Mouse (Mus musculus) cerebellum, adult 2 months (tissue): ENCODE results near the gene Mettl17. TPM values are rescaled to one million over a fixed set of nuclear protein-coding genes. Genes with fewer than 3 reads are reported as not detected.

ENCODE experiments used
- DNase-seq, 2 experiments: peaks; one replicate each; pipeline ENCODE4 v3.0.0; 2021
- H3K27ac ChIP-seq: fragments of 200-500 bp; 2 replicates; pipeline ENCODE4 v1.5.1; 2012; ENCODE audit warnings: low read length, control low read depth, inconsistent platforms; ENCODE audit not compliant: insufficient read depth
- H3K27me3 ChIP-seq: fragments of 200-500 bp; 2 replicates; pipeline ENCODE4 v1.6.1; 2012; ENCODE audit warnings: inconsistent platforms, mild to moderate bottlenecking, low read length, moderate library complexity; ENCODE audit not compliant: control insufficient read depth, insufficient read depth
- H3K4me1 ChIP-seq: fragments of 200-500 bp; 2 replicates; pipeline ENCODE4 v1.6.1; 2011; ENCODE audit warnings: low read length; ENCODE audit not compliant: control insufficient read depth, insufficient read depth
- H3K4me3 ChIP-seq: fragments of 200-500 bp; replicated peaks from 2 replicates; pipeline ENCODE3; 2011; ENCODE audit warnings: mild to moderate bottlenecking, low read depth, low read length, control low read depth; ENCODE audit not compliant: insufficient read depth
- CTCF ChIP-seq: fragments of 200-500 bp; IDR thresholded peaks from 2 replicates; pipeline ENCODE4 v1.5.1; 2011; ENCODE audit warnings: low read depth, mild to moderate bottlenecking, control low read depth, low read length, moderate library complexity, borderline replicate concordance; ENCODE audit not compliant: insufficient read depth
- POLR2A ChIP-seq: fragments of 200-500 bp; IDR thresholded peaks from 2 replicates; pipeline ENCODE4 v1.6.1; 2011; ENCODE audit warnings: low read length, control low read depth, borderline replicate concordance; ENCODE audit not compliant: insufficient read depth
- WGBS: fragments of 180-500 bp; shearing (Covaris S2); methylation state at CpG from one replicate; pipeline ENCODE4 v1.1.7; 2018; 5-methylcytosine and 5-hydroxymethylcytosine counted together
- polyA plus RNA-seq: library from polyadenylated mRNA; depleted of rRNA; stranded (reverse); fragments of >200 nt; gene quantifications from 2 replicates; pipeline ENCODE4 v1.2.3, GENCODE M21; 2012

The Mettl17 gene
- polyA plus RNA-seq, 1 experiment, result 52.5 TPM

- no peak for DNase-seq
- Histone ChIP-seq H3K27me3 (no peaks in the 10 kb centered on the region), H3K27ac (no peak within 1 kb of the TSS), H3K4me1 (no peaks in the 10 kb centered on the region), H3K4me3 (no peak within 1 kb of the TSS)
- 92% methylated on average over 9 of the region's 9 CpGs for WGBS
- TF ChIP-seq POLR2A (no peak), CTCF (no peak)
These were observed 7.7 kb downstream of the Mettl17 start, which contains the start of gene Slc39a2 for GRCm38 (mm10) chr14:51892191-51892939. TSS of gene Slc39a2 (plus strand) at chr14:51892889.

- no peaks in the 10 kb centered on the region for H3K4me1 ChIP-seq
- TF ChIP-seq POLR2A, result no peak
- no peak overlapping the region for H3K4me3 ChIP-seq
- 49% methylated on average over 10 of the region's 10 CpGs for WGBS
- no peaks in the 10 kb centered on the region for H3K27me3 ChIP-seq
- no peak overlapping the region for H3K27ac ChIP-seq
- no peak for DNase-seq
These were observed 8.6 kb downstream of the Mettl17 start for GRCm38 (mm10) chr14:51893094-51893794.

- 70% methylated on average over 3 of the region's 3 CpGs for WGBS
These were observed 9.2 kb downstream of the Mettl17 start for GRCm38 (mm10) chr14:51893809-51894208.

GRCm38 (mm10) chr14:51895071-51895470 is 10.4 kb downstream of the Mettl17 start:
- no peak for DNase-seq
- no peak overlapping the region for H3K27ac ChIP-seq
- 82% methylated on average over 14 of the region's 14 CpGs for WGBS
- H3K27me3 ChIP-seq, result no peaks in the 10 kb centered on the region
- H3K4me1 ChIP-seq, result no peaks in the 10 kb centered on the region
- no peak for TF ChIP-seq CTCF
- no peak for TF ChIP-seq POLR2A
- no peak overlapping the region for H3K4me3 ChIP-seq

More at GRCm38 (mm10) chr14:51893809-51894208, 9.2 kb downstream of the Mettl17 start:
- DNase-seq, result no peak
- no peak overlapping the region for H3K27ac ChIP-seq
- H3K27me3 ChIP-seq, result no peaks in the 10 kb centered on the region
- no peak overlapping the region for H3K4me3 ChIP-seq
- no peak for TF ChIP-seq POLR2A
- no peaks in the 10 kb centered on the region for H3K4me1 ChIP-seq

GRCm38 (mm10) chr14:51896019-51896418 is 11.4 kb downstream of the Mettl17 start:
- Histone ChIP-seq H3K4me1 (no peaks in the 10 kb centered on the region), H3K27me3 (no peaks in the 10 kb centered on the region), H3K4me3 (no peak overlapping the region), H3K27ac (no peak overlapping the region)
- 36% methylated on average over 6 of the region's 6 CpGs for WGBS
- peak; percentile 48 to 62 for DNase-seq
- TF ChIP-seq POLR2A (no peak), CTCF (no peak)

- Histone ChIP-seq H3K27ac (no peak overlapping the region), H3K4me1 (no peaks in the 10 kb centered on the region), H3K4me3 (no peak overlapping the region), H3K27me3 (no peaks in the 10 kb centered on the region)
- no peak for DNase-seq
- no peak for TF ChIP-seq POLR2A
- no peak for TF ChIP-seq CTCF
- 30% methylated on average over 8 of the region's 8 CpGs for WGBS
These were observed 12.0 kb downstream of the Mettl17 start for GRCm38 (mm10) chr14:51896539-51897170.

GRCm38 (mm10) chr14:51899351-51899750 is 14.7 kb downstream of the Mettl17 start:
- WGBS, result 93% methylated on average over 1 of the region's 1 CpGs

More at GRCm38 (mm10) chr14:51899351-51899750, 14.7 kb downstream of the Mettl17 start:
- Histone ChIP-seq H3K4me3 (no peak overlapping the region), H3K27ac (no peak overlapping the region), H3K27me3 (no peaks in the 10 kb centered on the region), H3K4me1 (no peaks in the 10 kb centered on the region)
- DNase-seq, result no peak
- TF ChIP-seq POLR2A (no peak), CTCF (no peak)
